Mouse (Mus musculus) intestine, embryonic 14.5 days (tissue): ENCODE data around the gene Tent5c. TPM values are rescaled to one million over a fixed set of nuclear protein-coding genes. Genes with fewer than 3 reads are reported as not detected.

Experiments
- ATAC-seq: fragments of 200-750 bp; cut with Nextera tagmentation; replicated peaks from 2 replicates; pipeline ENCODE4 v1.8.0; 2017; ENCODE audit warnings: low read depth, moderate number of reproducible peaks, moderate TSS enrichment, moderate library complexity; ENCODE audit not compliant: low FRiP score, low TSS enrichment
- DNase-seq: peaks from one replicate; pipeline ENCODE4 v3.0.0-alpha.2; 2018; ENCODE audit warnings: low spot score
- H3K27ac ChIP-seq: fragments of 300-500 bp; sonication (generic); 2 replicates; pipeline ENCODE4 v1.5.1; 2014; ENCODE audit warnings: low read depth, mild to moderate bottlenecking, control low read depth
- H3K27me3 ChIP-seq: fragments of 300-500 bp; sonication (generic); replicated peaks from 2 replicates; pipeline ENCODE4 v1.6.1; 2014; ENCODE audit warnings: low read length, control low read depth; ENCODE audit not compliant: control insufficient read depth, insufficient read depth
- H3K36me3 ChIP-seq: fragments of 300-500 bp; sonication (generic); 2 replicates; pipeline ENCODE4 v1.6.1; 2014; ENCODE audit warnings: low read length, control low read depth; ENCODE audit not compliant: control insufficient read depth, insufficient read depth
- H3K4me1 ChIP-seq: fragments of 300-500 bp; sonication (generic); replicated peaks from 2 replicates; pipeline ENCODE4 v1.6.1; 2014; ENCODE audit warnings: low read length, control low read depth, mixed read lengths; ENCODE audit not compliant: control insufficient read depth, insufficient read depth
- H3K4me2 ChIP-seq: fragments of 300-500 bp; sonication (generic); 2 replicates; pipeline ENCODE4 v1.6.1; 2014; ENCODE audit warnings: low read length
- H3K4me3 ChIP-seq: fragments of 300-500 bp; sonication (generic); 2 replicates; pipeline ENCODE4 v1.5.1; 2014; ENCODE audit warnings: low read depth, low read length, control low read depth, mixed read lengths
- H3K9ac ChIP-seq: fragments of 300-500 bp; sonication (generic); 2 replicates; pipeline ENCODE4 v1.6.1; 2014; ENCODE audit warnings: mild to moderate bottlenecking, low read length
- H3K9me3 ChIP-seq: fragments of 300-500 bp; sonication (generic); 2 replicates; pipeline ENCODE4 v1.6.1; 2016; ENCODE audit warnings: low read length, control low read depth; ENCODE audit not compliant: control insufficient read depth
- WGBS: fragments of 180-500 bp; shearing (Covaris S2); extraction: QIAGEN DNeasy Blood & Tissue Kit; methylation state at CpG from one replicate; pipeline ENCODE4 v1.1.7; 2014; 5-methylcytosine and 5-hydroxymethylcytosine counted together
- polyA plus RNA-seq: library from polyadenylated mRNA; unstranded; fragments of >200 nt; fragmentation: Nextera tagmentation; extraction: Ambion mirVana; gene quantifications from 2 replicates; pipeline ENCODE4 v1.2.1, GENCODE M21; 2014

The Tent5c gene
- polyA plus RNA-seq, 1 experiment from 2014 or later, result 8.0 TPM

- Histone ChIP-seq H3K27me3 (no peaks in the 10 kb centered on the region), H3K9ac (no peak overlapping the region), H3K4me1 (no peaks in the 10 kb centered on the region), H3K4me3 (no peak overlapping the region), H3K36me3 (no peaks in the 10 kb centered on the region), H3K4me2 (no peak overlapping the region), H3K9me3 (no peaks in the 10 kb centered on the region), H3K27ac (no peak overlapping the region)
- ATAC-seq (no peak), DNase-seq (no peak)
- 79% methylated on average over 7 of the region's 7 CpGs for WGBS
Observed at GRCm38 (mm10) chr3:100522671-100523070, 33.5 kb upstream of the Tent5c start.

- DNase-seq (no peak), ATAC-seq (no peak)
- Histone ChIP-seq H3K4me2 (no peak overlapping the region), H3K27me3 (no peaks in the 10 kb centered on the region), H3K4me1 (no peaks in the 10 kb centered on the region), H3K4me3 (no peak overlapping the region), H3K9ac (no peak overlapping the region), H3K9me3 (no peaks in the 10 kb centered on the region), H3K27ac (no peak overlapping the region), H3K36me3 (no peaks in the 10 kb centered on the region)
- 29% methylated on average over 1 of the region's 1 CpGs for WGBS
Observed at GRCm38 (mm10) chr3:100521626-100522025, 32.5 kb upstream of the Tent5c start.

- no peaks in the 10 kb centered on the region for H3K4me1 ChIP-seq
- H3K27ac ChIP-seq, result no peak overlapping the region
- no peak overlapping the region for H3K4me3 ChIP-seq
- DNase-seq, result no peak
- H3K4me2 ChIP-seq, result no peak overlapping the region
- no peaks in the 10 kb centered on the region for H3K9me3 ChIP-seq
- no peaks in the 10 kb centered on the region for H3K27me3 ChIP-seq
- WGBS, result 88% methylated on average over 5 of the region's 5 CpGs
- H3K9ac ChIP-seq, result no peak overlapping the region
- no peak for ATAC-seq
- no peaks in the 10 kb centered on the region for H3K36me3 ChIP-seq
Observed at GRCm38 (mm10) chr3:100515754-100516141, 26.6 kb upstream of the Tent5c start.

GRCm38 (mm10) chr3:100515093-100515753, 26.1 kb upstream of the Tent5c start:
- H3K4me2 ChIP-seq, result no peak overlapping the region
- no peaks in the 10 kb centered on the region for H3K9me3 ChIP-seq
- no peaks in the 10 kb centered on the region for H3K4me1 ChIP-seq
- H3K27ac ChIP-seq, result no peak overlapping the region
- 81% methylated on average over 8 of the region's 8 CpGs for WGBS
- H3K4me3 ChIP-seq, result no peak overlapping the region
- DNase-seq (no peak), ATAC-seq (no peak)
- no peaks in the 10 kb centered on the region for H3K27me3 ChIP-seq
- no peaks in the 10 kb centered on the region for H3K36me3 ChIP-seq
- no peak overlapping the region for H3K9ac ChIP-seq

- ATAC-seq, result no peak
- Histone ChIP-seq H3K27ac (no peak overlapping the region), H3K4me2 (no peak overlapping the region), H3K4me3 (no peak overlapping the region), H3K4me1 (no peaks in the 10 kb centered on the region), H3K9me3 (no peaks in the 10 kb centered on the region), H3K9ac (no peak overlapping the region), H3K36me3 (no peaks in the 10 kb centered on the region), H3K27me3 (no peaks in the 10 kb centered on the region)
- no peak for DNase-seq
- WGBS, result 63% methylated on average over 4 of the region's 4 CpGs
Observed at GRCm38 (mm10) chr3:100507174-100507573, 18.1 kb upstream of the Tent5c start.

- DNase-seq (no peak), ATAC-seq (no peak)
- WGBS, result 43% methylated on average over 2 of the region's 2 CpGs
- Histone ChIP-seq H3K27me3 (no peaks in the 10 kb centered on the region), H3K9me3 (no peaks in the 10 kb centered on the region), H3K4me1 (no peaks in the 10 kb centered on the region), H3K36me3 (no peaks in the 10 kb centered on the region), H3K4me3 (no peak overlapping the region), H3K4me2 (no peak overlapping the region), H3K9ac (no peak overlapping the region), H3K27ac (no peak overlapping the region)
Observed at GRCm38 (mm10) chr3:100506715-100507114, 17.6 kb upstream of the Tent5c start.

GRCm38 (mm10) chr3:100503882-100504281, 14.8 kb upstream of the Tent5c start:
- no peak for ATAC-seq
- H3K9me3 ChIP-seq, result no peaks in the 10 kb centered on the region

GRCm38 (mm10) chr3:100502516-100502915, 13.4 kb upstream of the Tent5c start:
- DNase-seq (no peak), ATAC-seq (no peak)
- no peak overlapping the region for H3K9ac ChIP-seq
- no peaks in the 10 kb centered on the region for H3K9me3 ChIP-seq
- H3K27ac ChIP-seq, result no peak overlapping the region
- H3K4me1 ChIP-seq, result no peaks in the 10 kb centered on the region
- 87% methylated on average over 6 of the region's 6 CpGs for WGBS
- no peak overlapping the region for H3K4me2 ChIP-seq
- no peaks in the 10 kb centered on the region for H3K36me3 ChIP-seq
- no peaks in the 10 kb centered on the region for H3K27me3 ChIP-seq
- H3K4me3 ChIP-seq, result no peak overlapping the region

More at GRCm38 (mm10) chr3:100503882-100504281, 14.8 kb upstream of the Tent5c start:
- H3K4me3 ChIP-seq, result no peak overlapping the region
- H3K36me3 ChIP-seq, result no peaks in the 10 kb centered on the region
- H3K4me1 ChIP-seq, result no peaks in the 10 kb centered on the region
- H3K4me2 ChIP-seq, result no peak overlapping the region
- H3K9ac ChIP-seq, result no peak overlapping the region
- 75% methylated on average over 6 of the region's 6 CpGs for WGBS
- no peak overlapping the region for H3K27ac ChIP-seq
- no peak for DNase-seq
- no peaks in the 10 kb centered on the region for H3K27me3 ChIP-seq

- Histone ChIP-seq H3K4me1 (no peaks in the 10 kb centered on the region), H3K27ac (no peak overlapping the region), H3K9me3 (no peaks in the 10 kb centered on the region), H3K4me3 (no peak overlapping the region), H3K36me3 (no peaks in the 10 kb centered on the region), H3K9ac (no peak overlapping the region), H3K4me2 (no peak overlapping the region), H3K27me3 (no peaks in the 10 kb centered on the region)
- ATAC-seq (no peak), DNase-seq (no peak)
Observed at GRCm38 (mm10) chr3:100501899-100502298, 12.8 kb upstream of the Tent5c start.
